Mouse (Mus musculus) effector memory CD4-positive, alpha-beta T cell, adult 5 months (primary cell): ENCODE measurements around the gene Olfr231. TPM values are rescaled to one million over a fixed set of nuclear protein-coding genes. Genes with fewer than 3 reads are reported as not detected.

Source experiments
- polyA plus RNA-seq: library from polyadenylated mRNA; unstranded; fragments of 100-300 nt; shearing (Covaris generic); gene quantifications from one replicate; pipeline ENCODE4 v1.2.1, GENCODE M21; 2017

Olfr231 gene
- polyA plus RNA-seq = not detected

GRCm38 (mm10) chr1:174121062-174121461, at the start of gene Olfr231:
Olfr231 (minus strand) TSS chr1:174121162.

GRCm38 (mm10) chr1:174155333-174155732, 34.4 kb upstream of the Olfr231 start, which contains the start of gene Olfr420:
Olfr420 (plus strand) TSS chr1:174155633.

GRCm38 (mm10) chr1:174131217-174131616, 10.3 kb upstream of the Olfr231 start, which contains the start of gene Olfr424:
Olfr424 (plus strand) TSS chr1:174131517.

GRCm38 (mm10) chr1:174096591-174096990, 24.4 kb downstream of the Olfr231 start, which contains the start of gene Olfr427:
Olfr427 (plus strand) TSS chr1:174096891.

GRCm38 (mm10) chr1:174084031-174084430, 36.9 kb downstream of the Olfr231 start, which contains the start of gene Olfr429:
Olfr429 (plus strand) TSS chr1:174084331.

GRCm38 (mm10) chr1:174066305-174066704, 54.7 kb downstream of the Olfr231 start, which contains the start of gene Olfr430:
Olfr430 (plus strand) TSS chr1:174066605.

Other genes with a start within 250 kb of the Olfr231 start
- 13.8 TPM for gene Ifi211, start 208.1 kb downstream of the Olfr231 start, polyA plus RNA-seq
- 468 TPM for gene Mndal, start 178.7 kb downstream of the Olfr231 start, polyA plus RNA-seq
- 258 TPM for gene Ifi203, start 178.5 kb downstream of the Olfr231 start, polyA plus RNA-seq
- gene Ifi202b, start 138.4 kb downstream of the Olfr231 start, polyA plus RNA-seq = not detected
- gene Ifi205, start 89.4 kb downstream of the Olfr231 start, polyA plus RNA-seq = 0.16 TPM
- not detected for gene Olfr433, start 80.5 kb downstream of the Olfr231 start, polyA plus RNA-seq
- 0.41 TPM for gene Olfr432, start 72.0 kb downstream of the Olfr231 start, polyA plus RNA-seq
- not detected for gene Olfr430, start 54.6 kb downstream of the Olfr231 start, polyA plus RNA-seq
- not detected for gene Olfr429, start 36.8 kb downstream of the Olfr231 start, polyA plus RNA-seq
- gene Olfr427, start 24.3 kb downstream of the Olfr231 start, polyA plus RNA-seq = not detected
- not detected for gene Olfr424, start 10.4 kb upstream of the Olfr231 start, polyA plus RNA-seq
- not detected for gene Olfr420, start 34.5 kb upstream of the Olfr231 start, polyA plus RNA-seq
- gene Spta1, start 51.6 kb upstream of the Olfr231 start, polyA plus RNA-seq = 0.05 TPM
- gene Olfr419, start 130.9 kb upstream of the Olfr231 start, polyA plus RNA-seq = not detected
- not detected for gene Mptx1, start 209.4 kb upstream of the Olfr231 start, polyA plus RNA-seq
- gene Olfr417, start 244.0 kb upstream of the Olfr231 start, polyA plus RNA-seq = not detected